Mouse (Mus musculus): ENCODE results near the gene Ncoa1. TPM values are rescaled to one million over a fixed set of nuclear protein-coding genes. Genes with fewer than 3 reads are reported as not detected.
"Not testable (repeated sequence)": the region's sequence is repeated elsewhere in the genome, so short reads cannot be mapped to it uniquely, and the experiment has no call there.

Ncoa1 gene
- polyA plus RNA-seq, 1 experiment from 2014 or later = 8.0 TPM

GRCm38 (mm10) chr12:4252742-4253655 lies 224.0 kb downstream of the Ncoa1 start:
- ATAC-seq (replicated peaks; ENCODE audit: insufficient number of reproducible peaks, insufficient read depth, low FRiP score, low read depth) = no peak
- H3K9ac ChIP-seq = no peak overlapping the region
- H3K4me1 ChIP-seq (replicated peaks) = no peaks in the 10 kb centered on the region
- 83% methylated on average over 16 of the region's 16 CpGs for WGBS
- H3K9me3 ChIP-seq (replicated peaks) = no peaks in the 10 kb centered on the region
- H3K27me3 ChIP-seq = no peaks in the 10 kb centered on the region
- H3K4me3 ChIP-seq = no peak overlapping the region
- peaks cover 19% of the 10 kb centered on the region for H3K36me3 ChIP-seq
- no peak overlapping the region for H3K4me2 ChIP-seq
- no peak overlapping the region for H3K27ac ChIP-seq

DNA sequence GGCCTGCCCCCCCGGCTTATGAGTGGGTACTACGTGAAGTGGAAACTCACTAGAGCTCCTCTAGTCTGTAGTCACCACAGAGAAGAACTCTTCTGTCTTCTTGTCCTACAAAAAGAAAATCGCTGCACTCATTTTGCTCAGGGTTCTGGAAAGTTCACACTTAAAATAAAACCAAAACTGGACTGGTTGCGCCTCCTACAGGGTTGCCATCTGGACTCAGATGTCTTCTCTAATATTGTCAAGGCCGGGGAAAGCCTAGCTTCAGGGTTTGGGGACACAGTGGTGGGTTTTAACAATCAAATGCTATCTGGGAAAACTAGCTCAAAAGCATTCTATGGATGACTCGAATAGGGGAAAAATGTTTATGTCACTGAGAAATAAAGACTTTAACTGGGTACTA lies 227.2 kb downstream of the Ncoa1 start:
- H3K4me2 ChIP-seq = no peak overlapping the region
- H3K9me3 ChIP-seq (replicated peaks) = no peaks in the 10 kb centered on the region
- H3K27me3 ChIP-seq = no peaks in the 10 kb centered on the region
- no peak overlapping the region for H3K4me3 ChIP-seq
- no peak for ATAC-seq (replicated peaks; ENCODE audit: insufficient number of reproducible peaks, insufficient read depth, low FRiP score, low read depth)
- no peak overlapping the region for H3K9ac ChIP-seq
- WGBS = 87% methylated on average over 6 of the region's 6 CpGs
- no peak overlapping the region for H3K27ac ChIP-seq
- H3K36me3 ChIP-seq = peaks cover 16% of the 10 kb centered on the region
- no peaks in the 10 kb centered on the region for H3K4me1 ChIP-seq (replicated peaks)

- Histone ChIP-seq H3K9ac (no peak overlapping the region), H3K4me2 (no peak overlapping the region), H3K4me3 (no peak overlapping the region), H3K27me3 (no peaks in the 10 kb centered on the region), H3K36me3 (0 out of 2 replicates have a peak, but pooled peaks cover 4% of the 10 kb centered on the region), H3K9me3 (replicated peaks) (no peaks in the 10 kb centered on the region), H3K27ac (no peak overlapping the region), H3K4me1 (replicated peaks) (peaks cover 6% of the 10 kb centered on the region; the same call in 1 of the 2 replicates)
- no peak for ATAC-seq (replicated peaks; ENCODE audit: insufficient number of reproducible peaks, insufficient read depth, low FRiP score, low read depth)
- WGBS = 77% methylated on average over 10 of the region's 10 CpGs
Measured at GRCm38 (mm10) chr12:4245742-4246141, 231.2 kb downstream of the Ncoa1 start.

DNA sequence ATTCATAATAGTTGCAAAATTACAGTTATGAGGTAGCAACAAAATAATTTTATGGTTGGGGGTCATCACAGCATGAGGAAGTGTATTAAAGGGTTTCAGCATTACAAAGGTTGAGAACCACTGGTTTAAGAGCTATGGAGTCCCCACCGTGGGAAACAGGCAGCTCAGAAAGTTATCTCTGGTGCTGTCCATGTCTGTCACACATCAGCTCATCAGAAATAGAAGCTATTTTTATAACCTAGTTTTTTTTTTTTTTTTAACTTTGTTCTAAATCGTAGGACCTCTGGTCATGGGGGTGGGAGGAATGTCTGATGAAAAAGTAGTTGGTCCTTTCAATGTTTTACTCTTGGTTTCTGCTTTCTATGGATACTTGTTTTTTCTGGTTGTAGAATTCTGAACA lies 233.2 kb downstream of the Ncoa1 start:
- H3K9ac ChIP-seq = no peak overlapping the region
- 0 out of 2 replicates have a peak, but pooled peaks cover 4% of the 10 kb centered on the region for H3K36me3 ChIP-seq
- H3K27me3 ChIP-seq = no peaks in the 10 kb centered on the region
- H3K27ac ChIP-seq = no peak overlapping the region
- H3K4me3 ChIP-seq = no peak overlapping the region
- 40% methylated on average over 2 of the region's 2 CpGs for WGBS
- ATAC-seq (replicated peaks; ENCODE audit: insufficient number of reproducible peaks, insufficient read depth, low FRiP score, low read depth) = no peak
- H3K4me2 ChIP-seq = no peak overlapping the region
- H3K4me1 ChIP-seq (replicated peaks) = peaks cover 10% of the 10 kb centered on the region; the same call in 1 of the 2 replicates
- H3K9me3 ChIP-seq (replicated peaks) = no peaks in the 10 kb centered on the region

DNA sequence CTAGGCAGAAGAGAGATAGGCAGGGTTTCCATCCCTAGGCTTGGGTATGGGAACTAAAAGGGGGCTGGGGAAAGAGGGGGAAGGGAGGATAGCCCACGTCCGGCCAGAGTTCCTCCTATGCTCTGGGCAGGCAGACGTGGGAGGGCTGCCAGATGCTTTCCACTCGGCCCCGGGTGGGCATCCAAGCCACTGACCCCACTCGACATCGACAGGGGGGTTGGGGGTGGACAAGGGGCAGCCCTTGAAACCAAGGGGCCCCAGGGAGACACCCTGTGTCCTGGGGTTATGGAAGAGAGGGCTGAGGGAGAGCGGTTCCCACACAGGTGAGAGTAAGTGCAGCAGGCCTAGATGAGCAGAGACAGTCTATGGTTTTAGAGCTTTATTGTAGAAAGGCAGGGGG lies 236.7 kb downstream of the Ncoa1 start:
- not testable (repeated sequence) for H3K4me2 ChIP-seq; H3K36me3 ChIP-seq; H3K9me3 ChIP-seq (replicated peaks); ATAC-seq (replicated peaks; ENCODE audit: insufficient number of reproducible peaks, insufficient read depth, low FRiP score, low read depth); H3K9ac ChIP-seq; H3K27ac ChIP-seq; H3K27me3 ChIP-seq; H3K4me3 ChIP-seq
- peaks cover 10% of the 10 kb centered on the region; the same call in 1 of the 2 replicates for H3K4me1 ChIP-seq (replicated peaks)
- 54% methylated on average over 8 of the region's 8 CpGs for WGBS

GRCm38 (mm10) chr12:4237481-4237880 lies 239.5 kb downstream of the Ncoa1 start:
- WGBS = 90% methylated on average over 15 of the region's 15 CpGs
- H3K27ac ChIP-seq = no peak overlapping the region
- no peak overlapping the region for H3K4me2 ChIP-seq
- no peaks in the 10 kb centered on the region; the same call in 1 of the 2 replicates for H3K36me3 ChIP-seq
- no peak overlapping the region for H3K4me3 ChIP-seq
- ATAC-seq (replicated peaks; ENCODE audit: insufficient number of reproducible peaks, insufficient read depth, low FRiP score, low read depth) = no peak
- no peaks in the 10 kb centered on the region for H3K27me3 ChIP-seq
- peaks cover 20% of the 10 kb centered on the region for H3K4me1 ChIP-seq (replicated peaks)
- no peak overlapping the region for H3K9ac ChIP-seq
- no peaks in the 10 kb centered on the region for H3K9me3 ChIP-seq (replicated peaks)

DNA sequence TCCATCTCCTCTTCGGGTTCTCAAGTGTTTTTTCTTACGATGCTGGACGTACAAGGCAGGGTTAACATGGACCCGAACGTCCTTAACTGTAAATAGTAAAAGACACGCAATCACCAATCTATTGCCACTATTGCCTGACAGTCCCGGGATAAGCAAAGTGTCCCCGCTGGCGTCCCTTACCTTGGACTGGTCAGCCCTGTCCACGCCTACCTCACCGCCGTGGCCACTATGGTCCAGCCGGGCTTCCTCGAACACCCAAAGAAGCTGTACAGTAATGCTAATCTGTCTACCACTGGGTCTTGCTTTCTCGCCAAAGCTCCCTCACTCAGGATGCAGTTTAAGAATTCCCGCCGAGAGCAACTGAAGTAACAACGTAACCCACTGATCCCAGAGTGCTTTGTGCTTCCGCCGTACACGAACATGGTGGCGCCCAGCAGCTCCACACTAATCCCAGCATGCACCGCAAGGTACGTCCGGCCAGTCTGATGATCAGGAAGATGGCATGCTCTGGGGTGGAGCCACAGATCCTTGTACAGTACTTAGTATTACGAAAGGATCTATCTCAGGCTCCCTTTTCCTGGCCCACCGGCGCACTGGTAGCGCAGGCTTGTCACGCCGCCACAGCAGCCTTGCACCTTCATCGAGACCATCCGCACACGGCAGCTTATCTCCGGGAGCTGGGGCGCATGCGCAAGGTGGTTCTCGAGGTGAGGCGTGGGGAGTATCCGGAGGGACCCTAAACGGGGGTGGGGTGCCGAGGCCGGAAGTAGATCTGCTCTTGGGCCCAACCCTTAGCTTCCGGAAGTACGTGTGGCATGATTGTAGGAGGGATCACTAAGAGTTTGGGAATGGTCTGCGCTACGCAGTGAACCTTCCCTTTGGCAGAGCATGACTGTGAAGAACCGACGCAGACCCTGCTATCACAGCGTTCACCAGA lies 243.1 kb downstream of the Ncoa1 start, which contains the start of the genes Ptrhd1 and Cenpo:
Ptrhd1 (plus strand) TSS at position 456 of the 937 bp plus-strand sequence.
Cenpo (minus strand) TSS at position 723 of the 937 bp plus-strand sequence.
- peak within 1 kb of the TSS; percentile 75 for H3K9ac ChIP-seq
- peak within 1 kb of the TSS; percentile 83 for H3K4me3 ChIP-seq
- WGBS = under 1% methylated on average over 50 of the region's 50 CpGs
- peaks cover 4% of the 10 kb centered on the region; the same call in 1 of the 2 replicates for H3K36me3 ChIP-seq
- H3K9me3 ChIP-seq (replicated peaks) = no peaks in the 10 kb centered on the region
- peaks cover 14% of the 10 kb centered on the region for H3K4me1 ChIP-seq (replicated peaks)
- no peaks in the 10 kb centered on the region for H3K27me3 ChIP-seq
- H3K27ac ChIP-seq = peak within 1 kb of the TSS; percentile 98
- peak within 1 kb of the TSS; percentile 71 for H3K4me2 ChIP-seq
- peak; percentile 96 for ATAC-seq (replicated peaks; ENCODE audit: insufficient number of reproducible peaks, insufficient read depth, low FRiP score, low read depth)

- Histone ChIP-seq H3K4me2 (peak overlapping the region; percentile 71), H3K4me1 (replicated peaks) (peaks cover 14% of the 10 kb centered on the region), H3K9me3 (replicated peaks) (no peaks in the 10 kb centered on the region), H3K27ac (no peak overlapping the region), H3K4me3 (peak overlapping the region; percentile 83), H3K36me3 (peaks cover 4% of the 10 kb centered on the region; the same call in 1 of the 2 replicates), H3K9ac (peak overlapping the region; percentile 22; the same call in 1 of the 2 replicates), H3K27me3 (no peaks in the 10 kb centered on the region)
- ATAC-seq (replicated peaks; ENCODE audit: insufficient number of reproducible peaks, insufficient read depth, low FRiP score, low read depth) = no peak
- WGBS = 45% methylated on average over 4 of the region's 4 CpGs
Measured at GRCm38 (mm10) chr12:4232777-4233176, 244.2 kb downstream of the Ncoa1 start.

DNA sequence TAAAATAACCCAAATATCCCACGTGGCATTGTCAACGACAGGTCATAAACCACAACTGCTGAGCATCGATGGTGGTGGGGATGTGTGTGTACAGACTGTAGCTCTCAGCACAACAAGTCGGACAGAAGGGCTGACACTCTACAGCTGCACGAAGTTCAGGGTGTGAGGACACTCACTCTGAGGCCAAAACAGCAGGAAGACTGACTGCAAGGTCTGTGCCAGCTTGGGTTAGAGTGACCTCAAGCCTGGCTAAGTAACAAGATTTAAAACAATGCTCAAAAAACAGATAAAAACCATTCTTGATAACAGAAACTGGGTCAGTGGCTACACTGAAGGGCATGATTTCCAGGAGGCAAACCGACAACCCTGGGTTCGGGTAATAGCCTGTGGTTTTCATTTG lies 246.8 kb downstream of the Ncoa1 start:
- ATAC-seq (replicated peaks; ENCODE audit: insufficient number of reproducible peaks, insufficient read depth, low FRiP score, low read depth) = no peak
- 89% methylated on average over 7 of the region's 7 CpGs for WGBS
- H3K27ac ChIP-seq = no peak overlapping the region
- peaks cover 19% of the 10 kb centered on the region for H3K36me3 ChIP-seq
- H3K9ac ChIP-seq = no peak overlapping the region
- H3K27me3 ChIP-seq = no peaks in the 10 kb centered on the region
- no peaks in the 10 kb centered on the region for H3K9me3 ChIP-seq (replicated peaks)
- no peak overlapping the region for H3K4me2 ChIP-seq
- H3K4me3 ChIP-seq = no peak overlapping the region
- peaks cover 14% of the 10 kb centered on the region for H3K4me1 ChIP-seq (replicated peaks)

GRCm38 (mm10) chr12:4212908-4213307 lies 264.1 kb downstream of the Ncoa1 start:
- 51% methylated on average over 8 of the region's 8 CpGs for WGBS
- no peaks in the 10 kb centered on the region for H3K9me3 ChIP-seq (replicated peaks)
- H3K4me1 ChIP-seq (replicated peaks) = no peaks in the 10 kb centered on the region

DNA sequence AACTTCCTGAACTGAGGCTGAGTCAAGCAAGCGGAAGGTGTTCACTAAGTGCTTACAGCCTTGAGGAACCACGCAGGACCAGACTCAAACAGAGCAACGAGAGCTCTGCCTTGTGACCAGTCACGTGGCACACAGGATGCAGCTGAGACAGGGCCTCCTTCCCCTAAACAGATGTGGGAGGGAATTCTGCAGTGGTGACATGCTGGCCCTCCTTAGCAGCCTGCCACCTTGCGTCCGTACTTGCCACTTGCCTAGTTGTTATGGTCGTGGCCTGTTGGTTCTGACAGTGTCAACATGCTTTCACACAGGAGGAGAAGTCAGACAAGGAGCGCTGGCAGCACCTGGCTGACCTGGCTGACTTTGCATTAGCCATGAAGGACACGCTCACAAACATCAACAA lies 265.8 kb downstream of the Ncoa1 start:
- no peak overlapping the region for H3K4me3 ChIP-seq
- no peak for ATAC-seq (replicated peaks; ENCODE audit: insufficient number of reproducible peaks, insufficient read depth, low FRiP score, low read depth)
- peaks cover 38% of the 10 kb centered on the region for H3K36me3 ChIP-seq
- no peaks in the 10 kb centered on the region for H3K27me3 ChIP-seq
- H3K9me3 ChIP-seq (replicated peaks) = no peaks in the 10 kb centered on the region
- H3K27ac ChIP-seq = no peak overlapping the region
- no peak overlapping the region for H3K9ac ChIP-seq
- no peaks in the 10 kb centered on the region for H3K4me1 ChIP-seq (replicated peaks)
- no peak overlapping the region for H3K4me2 ChIP-seq
- 81% methylated on average over 9 of the region's 9 CpGs for WGBS

More at GRCm38 (mm10) chr12:4212908-4213307, 264.1 kb downstream of the Ncoa1 start:
- Histone ChIP-seq H3K27me3 (no peaks in the 10 kb centered on the region), H3K27ac (no peak overlapping the region), H3K4me3 (no peak overlapping the region), H3K4me2 (no peak overlapping the region), H3K36me3 (peaks cover 44% of the 10 kb centered on the region), H3K9ac (no peak overlapping the region)
- no peak for ATAC-seq (replicated peaks; ENCODE audit: insufficient number of reproducible peaks, insufficient read depth, low FRiP score, low read depth)

All from heart, embryonic 15.5 days (tissue).